Mouse (Mus musculus): Measurements from ENCODE around the gene Dmrta1. TPM values are rescaled to one million over a fixed set of nuclear protein-coding genes. Genes with fewer than 3 reads are reported as not detected.
"Not testable (repeated sequence)": the region's sequence is repeated elsewhere in the genome, so short reads cannot be mapped to it uniquely, and the experiment has no call there.

Gene Dmrta1
- under 1 TPM in 1 of 2 experiments, not detected in 1; 0.76 TPM for total RNA-seq (2021)
- long read RNA-seq, experiment 1: 0 reads
- long read RNA-seq, experiment 2: 0 reads

- no peak for DNase-seq
Observed at GRCm38 (mm10) chr4:89679195-89679594, at the start of gene Dmrta1. Dmrta1 (plus strand) TSS chr4:89679436.

DNA sequence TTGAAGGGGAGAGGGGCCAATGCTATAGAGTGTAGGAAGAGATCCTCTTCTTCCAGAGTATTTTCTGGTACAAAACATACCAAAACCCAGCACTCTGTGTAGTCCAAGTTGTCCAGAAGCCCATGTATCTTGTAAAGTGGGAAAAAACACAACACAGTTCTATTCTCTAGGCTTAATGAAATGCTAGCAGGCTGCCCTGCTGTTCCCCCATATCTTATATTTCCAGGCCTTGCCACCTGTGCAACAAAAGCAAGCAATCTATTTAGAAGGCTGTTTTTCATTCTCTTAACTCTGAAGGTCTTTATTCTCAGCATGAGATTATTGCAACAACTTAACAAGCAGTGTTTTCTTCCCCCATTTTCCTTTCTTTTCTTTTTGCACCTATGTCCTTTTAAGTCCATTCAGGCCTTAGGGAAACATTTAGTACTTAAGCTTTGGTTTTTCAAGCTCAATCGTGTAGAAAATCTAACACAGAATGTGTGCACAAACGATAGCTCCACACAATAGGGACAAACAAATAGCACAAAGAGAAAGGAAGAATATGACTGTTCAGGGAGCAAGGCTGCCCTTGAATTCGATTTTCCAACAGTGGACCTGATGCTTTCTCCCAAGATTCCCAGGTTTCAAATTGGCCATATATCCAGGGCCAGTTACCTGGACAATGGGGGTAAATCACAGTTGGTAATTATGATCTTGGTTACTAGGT, 48.7 kb upstream of the Dmrta1 start:
- no peak for DNase-seq

DNA sequence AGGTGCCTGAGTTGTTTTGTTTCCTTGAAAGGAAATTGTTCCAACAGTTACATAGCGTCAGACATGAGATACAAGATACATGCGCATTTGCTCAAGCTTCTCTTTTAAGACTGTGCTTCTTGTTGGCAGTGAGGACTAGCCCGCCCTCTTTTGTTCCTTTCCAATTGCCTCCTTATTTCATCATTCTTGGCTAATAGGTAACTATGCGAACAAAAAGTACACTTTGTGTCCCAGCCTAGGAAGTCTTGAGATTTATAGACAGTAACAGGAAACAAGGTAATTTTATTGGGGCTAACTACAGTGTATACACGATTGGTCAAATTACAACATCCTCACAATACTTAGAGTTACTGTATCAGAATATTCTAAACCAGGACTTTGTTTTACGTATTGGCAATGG, 47.7 kb upstream of the Dmrta1 start:
- no peak for DNase-seq

DNA sequence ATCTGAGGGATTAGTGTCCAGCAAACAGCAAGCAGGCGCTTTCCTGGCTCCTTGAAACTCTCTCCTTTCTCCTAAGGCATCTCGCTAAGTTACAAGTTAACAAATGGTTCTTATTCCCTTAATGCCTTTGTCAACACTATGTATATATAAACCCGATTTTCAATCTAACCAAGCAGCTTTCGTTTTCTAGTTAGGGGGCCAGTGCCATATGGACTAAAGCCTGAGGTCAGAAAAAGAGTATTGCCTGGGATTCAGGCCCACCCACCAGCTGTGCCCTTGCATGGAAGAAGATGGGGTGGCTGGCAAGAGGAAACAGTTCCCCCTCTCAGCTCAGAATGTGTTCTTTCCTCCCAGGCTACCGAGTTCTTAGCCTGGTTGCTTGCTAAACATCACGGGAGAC, 40.6 kb upstream of the Dmrta1 start:
- no peak for DNase-seq

GRCm38 (mm10) chr4:89644235-89645115, 34.8 kb upstream of the Dmrta1 start:
- DNase-seq: no peak

DNA sequence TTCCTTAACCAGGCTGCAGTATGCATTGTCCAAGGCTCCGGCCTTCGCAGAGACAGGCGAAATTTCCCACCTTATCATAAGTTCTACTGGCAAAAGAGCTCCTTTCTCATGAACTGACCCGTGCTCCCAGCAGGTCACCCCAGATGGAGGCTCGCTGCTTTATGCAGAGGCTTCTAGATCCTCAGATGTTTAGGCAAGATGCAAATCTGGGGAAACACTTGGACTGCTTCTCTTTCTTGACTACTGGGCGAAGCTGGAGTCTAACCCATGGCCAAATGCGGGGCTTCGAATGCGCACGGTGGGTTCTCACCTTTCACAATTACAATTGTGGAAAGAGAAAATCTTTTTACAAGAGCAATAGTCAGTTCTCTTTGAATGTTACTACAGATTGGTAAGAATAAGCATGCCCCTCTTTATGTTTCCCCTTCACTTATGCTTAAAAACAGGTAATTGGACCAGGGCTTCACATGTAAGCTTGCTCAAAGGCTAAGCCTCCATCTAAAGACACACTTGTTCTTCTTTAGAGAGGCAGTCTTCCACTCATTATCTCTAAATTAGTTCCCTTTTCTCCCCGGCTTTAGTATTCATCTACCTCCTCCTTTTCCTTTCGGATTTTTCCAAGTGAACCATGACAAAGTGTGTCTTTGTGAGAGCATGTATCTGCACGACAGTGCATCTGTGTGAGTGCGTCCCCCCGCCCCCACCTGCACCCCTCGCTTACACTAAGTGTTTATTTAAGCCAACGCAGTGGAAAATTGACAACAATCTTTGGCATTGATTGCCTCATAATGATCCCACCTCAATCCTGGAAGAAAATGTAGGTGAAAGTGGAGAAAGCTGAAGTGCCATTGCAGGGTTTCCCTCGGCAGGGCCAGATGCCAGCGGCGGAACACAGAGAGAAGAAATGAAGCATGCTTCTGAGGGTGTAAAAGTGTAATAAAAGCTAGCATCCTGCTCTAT, 28.6 kb upstream of the Dmrta1 start:
- no peak for DNase-seq

DNA sequence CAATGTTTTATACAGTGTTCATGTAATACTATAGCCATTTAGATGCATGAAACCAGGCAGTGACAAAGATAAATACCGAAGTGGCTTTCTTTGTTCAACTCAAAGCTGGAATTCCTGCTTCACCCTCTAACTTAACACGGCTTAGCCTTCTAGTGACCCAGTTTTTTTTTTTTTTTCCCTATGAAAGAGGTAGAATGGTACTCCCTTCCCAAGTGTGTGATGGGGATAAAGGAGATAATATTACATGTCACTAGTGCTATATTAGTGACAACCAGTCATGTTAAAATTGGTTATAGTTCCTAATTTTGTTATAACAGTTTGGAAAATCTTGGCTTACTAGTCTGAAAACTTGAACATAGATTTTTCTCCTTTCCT, 27.9 kb upstream of the Dmrta1 start:
- no peak for DNase-seq

GRCm38 (mm10) chr4:89651779-89652178, 27.5 kb upstream of the Dmrta1 start:
- DNase-seq: no peak

DNA sequence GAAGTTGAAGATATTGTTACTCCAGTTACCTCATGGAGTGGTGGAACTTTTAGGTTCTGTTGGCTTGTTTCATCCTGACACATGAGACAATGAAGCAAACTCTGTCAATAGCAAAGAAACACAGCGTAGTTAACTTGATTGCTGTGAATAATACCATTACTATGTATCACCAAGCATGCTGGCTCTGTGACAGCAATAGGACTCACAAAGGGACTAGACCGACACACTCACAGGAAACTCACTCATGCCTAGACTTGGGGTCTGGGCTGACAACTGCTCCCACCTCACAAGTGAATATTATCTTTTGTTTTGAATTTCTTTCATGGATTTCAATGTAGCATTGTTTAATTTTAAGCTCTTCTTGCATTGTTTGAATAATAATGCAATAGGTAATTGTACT, 15.8 kb upstream of the Dmrta1 start:
- no peak for DNase-seq

DNA sequence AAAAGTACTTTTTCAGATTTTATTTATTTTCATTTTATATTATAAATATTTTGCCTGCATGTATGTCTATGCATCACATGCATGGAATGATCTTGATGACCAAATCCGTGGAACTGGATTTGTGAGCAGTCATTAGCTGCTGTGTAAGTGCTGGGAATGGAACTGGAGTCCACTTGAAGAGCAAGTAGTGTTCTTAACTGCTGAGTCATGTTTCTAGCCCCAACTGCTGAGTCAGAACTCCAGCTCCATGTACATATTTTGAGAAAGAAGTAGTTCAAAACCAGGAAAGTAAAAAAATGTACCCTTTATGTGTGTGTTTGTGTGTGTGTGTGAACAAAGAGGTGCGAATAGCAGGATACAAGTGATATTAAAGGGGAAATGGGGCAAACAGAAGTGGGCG, 4.5 kb upstream of the Dmrta1 start:
- no peak for DNase-seq

DNA sequence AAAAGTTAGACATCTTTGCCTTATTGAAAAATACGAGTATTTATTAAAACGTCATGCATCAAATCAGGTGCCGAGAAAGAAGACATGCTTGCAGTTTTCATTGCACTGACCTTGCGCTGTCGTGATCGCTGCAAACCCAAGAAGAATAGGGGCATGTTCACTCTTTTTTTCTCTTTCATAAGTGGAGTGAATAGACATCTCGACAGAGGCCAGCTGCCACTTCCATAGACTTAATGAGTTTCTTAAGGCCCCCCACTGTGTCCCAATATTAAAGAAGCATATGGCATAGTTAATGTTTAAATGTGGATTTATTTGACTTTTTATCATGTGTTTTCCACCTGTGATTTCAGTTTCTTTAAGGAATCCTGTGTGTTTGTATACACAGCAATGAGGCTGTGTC, 1.3 kb upstream of the Dmrta1 start:
- no peak for DNase-seq

DNA sequence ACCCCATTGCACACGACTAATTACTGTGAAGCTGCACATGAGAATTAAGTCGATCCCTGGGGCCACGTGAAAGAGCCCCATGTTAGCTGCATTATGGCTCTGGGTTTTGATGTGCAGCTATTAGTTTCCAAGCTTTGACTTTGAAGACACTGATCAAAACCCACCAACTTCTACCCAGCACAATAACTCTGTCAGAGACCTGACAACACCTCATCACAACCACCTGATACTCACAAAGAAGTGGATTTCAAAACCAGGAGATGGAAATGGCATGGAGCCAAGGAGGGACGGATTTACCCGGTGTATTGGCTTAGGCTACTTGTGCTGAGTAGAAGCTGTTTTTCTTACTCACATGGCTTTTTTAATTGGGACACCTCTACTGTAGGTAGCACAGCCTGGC, 523 bp upstream of the Dmrta1 start:
- DNase-seq: no peak

DNA sequence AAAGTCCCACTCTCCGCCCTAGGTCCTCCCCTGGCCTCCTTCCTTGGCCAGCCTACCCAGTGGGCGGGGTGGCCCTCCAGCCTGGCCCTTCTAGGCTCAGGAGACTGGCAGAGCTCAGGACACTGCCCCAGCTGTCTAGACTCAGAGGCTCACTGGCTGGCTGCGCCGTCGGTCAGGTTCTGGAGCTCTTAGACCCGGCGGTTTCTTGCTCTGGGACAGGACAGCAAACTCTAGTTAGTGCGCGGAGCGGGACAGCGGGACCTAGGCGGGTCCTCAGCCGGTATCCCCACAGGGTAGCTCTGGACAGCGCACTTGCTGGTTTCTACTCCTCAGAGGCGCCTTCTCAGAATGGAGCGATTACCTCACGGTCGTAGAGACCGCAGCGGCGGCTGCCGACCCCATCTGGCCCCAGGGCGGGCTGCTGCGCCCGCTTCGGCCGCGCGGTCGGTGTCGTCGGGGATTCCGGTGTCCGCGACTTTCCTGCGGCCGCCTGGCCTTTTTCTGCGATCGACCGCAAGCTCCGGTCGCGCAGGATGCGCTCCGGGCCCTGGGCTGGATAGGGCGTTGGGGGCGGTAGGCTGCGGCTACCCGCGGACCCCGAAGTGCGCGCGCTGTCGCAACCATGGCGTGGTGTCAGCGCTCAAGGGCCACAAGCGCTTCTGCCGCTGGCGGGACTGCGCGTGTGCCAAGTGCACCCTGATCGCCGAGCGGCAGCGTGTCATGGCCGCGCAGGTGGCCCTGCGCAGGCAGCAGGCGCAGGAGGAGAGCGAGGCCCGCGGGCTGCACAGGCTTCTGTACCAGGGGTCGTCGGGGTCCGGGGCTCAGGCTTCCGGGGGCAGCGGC, 8.9 kb downstream of the Dmrta1 start:
- DNase-seq: peak; percentile 57 to 79

GRCm38 (mm10) chr4:89688804-89689497, 9.7 kb downstream of the Dmrta1 start:
- DNase-seq: no peak

GRCm38 (mm10) chr4:89691936-89692335, 12.7 kb downstream of the Dmrta1 start:
- no peak for DNase-seq

- peak in 1 of 2 experiments; percentile 2 for DNase-seq
Observed at GRCm38 (mm10) chr4:89692780-89693179, 13.5 kb downstream of the Dmrta1 start.

DNA sequence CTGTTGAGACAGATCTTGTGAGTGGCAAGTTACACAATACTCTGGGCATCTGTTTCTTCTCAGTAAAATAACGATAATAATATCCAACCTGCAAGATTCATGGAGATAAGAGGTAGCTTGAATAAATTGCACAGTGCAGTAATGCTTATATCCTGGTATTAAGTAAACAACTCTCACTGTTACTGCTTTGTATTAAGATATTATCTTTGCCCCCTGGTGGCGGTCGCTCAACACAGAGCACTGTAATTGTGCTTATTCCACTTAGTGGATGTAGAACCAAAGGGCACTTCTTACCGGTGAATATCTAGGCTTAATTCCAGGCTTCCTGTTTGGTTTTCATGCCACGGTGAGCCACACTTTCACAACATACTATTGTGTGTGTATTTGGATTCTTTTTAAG, 16.4 kb downstream of the Dmrta1 start:
- DNase-seq: peak in 1 of 2 experiments; percentile 3

- no peak for DNase-seq
Observed at GRCm38 (mm10) chr4:89697951-89698350, 18.7 kb downstream of the Dmrta1 start.

DNA sequence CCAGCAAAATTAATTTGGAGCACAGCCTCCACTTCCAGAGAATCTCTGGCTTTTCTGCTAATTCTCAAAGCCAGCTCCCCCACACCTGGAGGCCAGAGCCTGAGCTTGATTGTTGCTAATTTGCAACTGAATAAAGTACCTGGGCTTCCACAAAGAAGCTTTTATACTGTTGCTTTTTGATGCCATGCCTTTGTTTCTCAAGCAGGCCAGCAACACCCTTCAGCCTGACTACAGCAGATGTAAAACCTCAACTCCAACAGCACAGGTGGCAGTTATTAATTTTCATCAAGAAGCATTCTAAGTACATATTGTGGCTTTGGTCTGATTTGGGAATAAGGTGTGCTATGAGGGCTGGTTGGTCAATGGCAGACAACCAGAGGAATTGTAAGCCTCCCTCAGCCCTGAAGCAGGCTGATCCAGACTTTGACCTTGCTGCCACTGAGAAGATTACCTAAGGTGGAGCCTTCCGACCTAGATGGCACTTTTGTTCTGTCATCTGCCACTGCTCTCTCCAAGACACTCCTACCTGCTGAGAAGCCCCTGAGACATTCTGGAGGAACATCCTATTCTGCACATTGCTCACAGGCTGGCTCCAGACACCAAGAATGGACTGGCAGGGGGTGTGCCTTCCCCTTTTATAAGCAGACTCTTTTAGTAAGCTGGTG, 44.4 kb downstream of the Dmrta1 start:
- not testable (repeated sequence) for DNase-seq

Data from adrenal gland, postnatal 36 days (tissue).